ENCODE assay signal across 12 mouse cellular contexts in genomic region chr11:101718324-101718723, GRCm38 (mm10). TPM values are rescaled to one million over a fixed set of nuclear protein-coding genes. Genes with fewer than 3 reads are reported as not detected.
A peak's percentile ranks its signal among the peaks of the same experiment; 100 is the strongest.
DNase-seq lines count a peak whose midpoint lies in the region; ATAC-seq and TF ChIP-seq lines count a peak whose summit lies in the region.
"Had no signal": no experiment of that assay in that cellular context is flagged by ENCODE, and none has a peak within 500 bp of the region (broad histone marks: within the 10 kb centered on the region; RNA-seq: fewer than 3 reads in every experiment).

No protein-coding gene starts in this region.

- 20% methylated on average over 4 of the region's 4 CpGs for WGBS in heart, embryonic 15.5 days
- 13% methylated on average over 4 of the region's 4 CpGs for WGBS in embryonic facial prominence, embryonic 13.5 days
- WGBS in hindbrain, postnatal 0 days: 21% methylated on average over 4 of the region's 4 CpGs

- no peaks in the 10 kb centered on the region for H3K27me3 ChIP-seq in heart, embryonic 15.5 days
- H3K27me3 ChIP-seq in embryonic facial prominence, embryonic 13.5 days: no peaks in the 10 kb centered on the region
- no peaks in the 10 kb centered on the region for H3K27me3 ChIP-seq in hindbrain, postnatal 0 days (ENCODE audit: insufficient read depth, low read length)

- no peak overlapping the region for H3K9ac ChIP-seq in heart, embryonic 15.5 days
- H3K9ac ChIP-seq in embryonic facial prominence, embryonic 13.5 days: no peak overlapping the region
- H3K9ac ChIP-seq in hindbrain, postnatal 0 days (replicated peaks; ENCODE audit: low read length): no peak overlapping the region
- H3K9ac ChIP-seq: liver, embryonic 14.5 days had no signal

- no peak overlapping the region for H3K4me2 ChIP-seq in heart, embryonic 15.5 days
- no peak overlapping the region for H3K4me2 ChIP-seq in embryonic facial prominence, embryonic 13.5 days
- no peak overlapping the region for H3K4me2 ChIP-seq in hindbrain, postnatal 0 days (ENCODE audit: low read depth, low read length)

- H3K9me3 ChIP-seq in heart, embryonic 15.5 days (replicated peaks): no peaks in the 10 kb centered on the region
- H3K9me3 ChIP-seq in embryonic facial prominence, embryonic 13.5 days: no peaks in the 10 kb centered on the region
- H3K9me3 ChIP-seq in hindbrain, postnatal 0 days (ENCODE audit: low read length): no peaks in the 10 kb centered on the region

- DNase-seq in heart, adult 8-10 months (ENCODE audit: low spot score): no peak
- peak; percentile 64 for DNase-seq in Muller cell, postnatal 12 days (ENCODE audit: inconsistent ontology term)
- DNase-seq in hindbrain, postnatal 0 days (ENCODE audit: low spot score): peak; percentile 74
- no peak for DNase-seq in ovary, postnatal 36 days (ENCODE audit: low spot score)
- DNase-seq in layer of hippocampus, adult 9-11 months: no peak
- no peak for DNase-seq in layer of hippocampus, adult 9-10 months (ENCODE audit: low spot score)
- DNase-seq: adrenal gland, postnatal 36 days; cerebellum, adult 9-11 months; kidney, adult 2 months had no signal

- no peaks in the 10 kb centered on the region for H3K36me3 ChIP-seq in heart, embryonic 15.5 days
- H3K36me3 ChIP-seq in embryonic facial prominence, embryonic 13.5 days: no peaks in the 10 kb centered on the region
- no peaks in the 10 kb centered on the region for H3K36me3 ChIP-seq in hindbrain, postnatal 0 days (ENCODE audit: insufficient read depth, low read length)

- no peak for TF ChIP-seq CTCF in hindbrain, postnatal 0 days (IDR thresholded peaks at IDR 0.05; ENCODE audit: low read depth)

- no peak for ATAC-seq in heart, embryonic 15.5 days (replicated peaks; ENCODE audit: insufficient number of reproducible peaks, insufficient read depth, low FRiP score, low read depth)
- no peak for ATAC-seq in embryonic facial prominence, embryonic 13.5 days (ENCODE audit: insufficient number of reproducible peaks, insufficient read depth, low FRiP score, low TSS enrichment, low read depth)
- ATAC-seq in hindbrain, postnatal 0 days: no peak

- H3K27ac ChIP-seq in heart, embryonic 15.5 days: 0 out of 2 replicates have a peak overlapping the region, but pooled peaks have one; percentile 4
- H3K27ac ChIP-seq in embryonic facial prominence, embryonic 13.5 days: 0 out of 2 replicates have a peak overlapping the region, but pooled peaks have one; percentile 51
- H3K27ac ChIP-seq in hindbrain, postnatal 0 days: peak overlapping the region; percentile 26; the same call in 1 of the 2 replicates
- H3K27ac ChIP-seq: liver, embryonic 14.5 days had no signal

- H3K4me1 ChIP-seq in heart, embryonic 15.5 days (replicated peaks): peaks cover 7% of the 10 kb centered on the region
- peaks cover 10% of the 10 kb centered on the region for H3K4me1 ChIP-seq in embryonic facial prominence, embryonic 13.5 days
- H3K4me1 ChIP-seq in hindbrain, postnatal 0 days (ENCODE audit: insufficient read depth, low read length): no peaks in the 10 kb centered on the region

- no peak overlapping the region for H3K4me3 ChIP-seq in heart, embryonic 15.5 days
- H3K4me3 ChIP-seq in embryonic facial prominence, embryonic 13.5 days: no peak overlapping the region
- H3K4me3 ChIP-seq in hindbrain, postnatal 0 days (ENCODE audit: low read length): no peak overlapping the region

RNA-seq across cellular contexts. Expression of gene Dhx8, which starts 14.4 kb away (rescaled TPM):
- 17.2 and 20.8 TPM in 2 replicates for polyA plus RNA-seq in heart, embryonic 15.5 days (2015; fragmentation: Nextera tagmentation; extraction: Ambion mirVana)
- total RNA-seq in heart, adult 8-10 months (2022): 10 to 100 TPM; 13.6 to 15.8 (median 14.6) TPM
- polyA plus RNA-seq in embryonic facial prominence, embryonic 13.5 days (2015; fragmentation: Nextera tagmentation; extraction: Ambion mirVana): 45.0 and 49.0 TPM in 2 replicates
- total RNA-seq in hindbrain, postnatal 0 days (2014; rRNA removed): 19.0 and 24.1 TPM in 2 replicates
- polyA plus RNA-seq in hindbrain, postnatal 0 days (2015; fragmentation: Nextera tagmentation; extraction: Ambion mirVana): 25.6 and 30.6 TPM in 2 replicates

RNA-seq across cellular contexts. Expression of gene Arl4d, which starts 53.0 kb away (rescaled TPM):
- polyA plus RNA-seq in heart, embryonic 15.5 days (2015; fragmentation: Nextera tagmentation; extraction: Ambion mirVana): 6.1 and 7.2 TPM in 2 replicates
- total RNA-seq in heart, adult 8-10 months (2022): 10 to 100 TPM; 21.1 to 30.1 (median 27.0) TPM
- polyA plus RNA-seq in embryonic facial prominence, embryonic 13.5 days (2015; fragmentation: Nextera tagmentation; extraction: Ambion mirVana): 3.3 and 3.4 TPM in 2 replicates
- 5.7 and 6.5 TPM in 2 replicates for total RNA-seq in hindbrain, postnatal 0 days (2014; rRNA removed)
- 6.2 TPM in 2 replicates for polyA plus RNA-seq in hindbrain, postnatal 0 days (2015; fragmentation: Nextera tagmentation; extraction: Ambion mirVana)

Comparison
In these comparisons a context has a peak if more than half of its experiments do, and no peak if none do; other contexts are left out.
1. DNase-seq: peak in Muller cell, postnatal 12 days (single experiment) and hindbrain, postnatal 0 days (single experiment); none in heart, adult 8-10 months (single experiment), ovary, postnatal 36 days (single experiment), layer of hippocampus, adult 9-11 months (single experiment) and layer of hippocampus, adult 9-10 months (single experiment).
2. Peak in every context shown above with its lines, with median percentiles within 50 percentile points of each other: H3K27ac ChIP-seq.